Mouse (Mus musculus) embryonic fibroblast, embryonic 13.5 days (primary cell): ENCODE measurements around the gene Tecpr1.

Source experiments
- CTCF ChIP-seq: IDR thresholded peaks from 2 replicates; pipeline ENCODE4 v1.5.1; 2011; ENCODE audit warnings: mild to moderate bottlenecking, control low read depth, low read length, moderate library complexity, borderline replicate concordance; ENCODE audit not compliant: insufficient read depth
- POLR2A ChIP-seq: IDR thresholded peaks from 2 replicates; pipeline ENCODE4 v1.6.1; 2011; ENCODE audit warnings: low read depth, mild to moderate bottlenecking, control low read depth, low read length, moderate library complexity

- no peak for TF ChIP-seq CTCF
- no peak for TF ChIP-seq POLR2A
Observed at GRCm38 (mm10) chr5:144221305-144221704, 2.1 kb downstream of the Tecpr1 start.
